Mouse (Mus musculus): Measurements from ENCODE around the gene Ptov1. TPM values are rescaled to one million over a fixed set of nuclear protein-coding genes. Genes with fewer than 3 reads are reported as not detected.

Ptov1 gene
- polyA plus RNA-seq, 1 experiment from 2014 or later, result 218 TPM

- H3K27me3 ChIP-seq (ENCODE audit: control insufficient read depth, insufficient read depth, low read length), result no peaks in the 10 kb centered on the region
- H3K27ac ChIP-seq (ENCODE audit: low read depth, low read length), result peak overlapping the region; percentile 70
- H3K4me1 ChIP-seq (ENCODE audit: control insufficient read depth, insufficient read depth, low read length), result peaks cover 20% of the 10 kb centered on the region
- 29% methylated on average over 8 of the region's 8 CpGs for WGBS (ENCODE audit: insufficient replicate concordance)
- no peaks in the 10 kb centered on the region for H3K9me3 ChIP-seq (replicated peaks; ENCODE audit: control insufficient read depth, low read length)
- no peak overlapping the region for H3K9ac ChIP-seq (ENCODE audit: low read depth, low read length)
- peak overlapping the region; percentile 14; the same call in 1 of the 2 replicates for H3K4me3 ChIP-seq (ENCODE audit: low read depth, low read length)
- H3K4me2 ChIP-seq, result peak overlapping the region; percentile 45
- ATAC-seq (replicated peaks; ENCODE audit: insufficient number of reproducible peaks, low FRiP score, low TSS enrichment), result no peak
- no peaks in the 10 kb centered on the region for H3K36me3 ChIP-seq (ENCODE audit: control insufficient read depth, insufficient read depth, low read length)
Observed at GRCm38 (mm10) chr7:44893197-44893596, 23.6 kb upstream of the Ptov1 start.

- peak within 1 kb of the TSS; percentile 90 for H3K27ac ChIP-seq (ENCODE audit: low read depth, low read length)
- H3K36me3 ChIP-seq (ENCODE audit: control insufficient read depth, insufficient read depth, low read length), result no peaks in the 10 kb centered on the region
- H3K4me1 ChIP-seq (ENCODE audit: control insufficient read depth, insufficient read depth, low read length), result peaks cover 20% of the 10 kb centered on the region
- peak within 1 kb of the TSS; percentile 81 for H3K4me3 ChIP-seq (ENCODE audit: low read depth, low read length)
- H3K4me2 ChIP-seq, result peak within 1 kb of the TSS; percentile 85
- H3K27me3 ChIP-seq (ENCODE audit: control insufficient read depth, insufficient read depth, low read length), result no peaks in the 10 kb centered on the region
- WGBS (ENCODE audit: insufficient replicate concordance), result under 1% methylated on average over 56 of the region's 56 CpGs
- H3K9me3 ChIP-seq (replicated peaks; ENCODE audit: control insufficient read depth, low read length), result no peaks in the 10 kb centered on the region
- ATAC-seq (replicated peaks; ENCODE audit: insufficient number of reproducible peaks, low FRiP score, low TSS enrichment), result peak; percentile 69
- peak within 1 kb of the TSS; percentile 91 for H3K9ac ChIP-seq (ENCODE audit: low read depth, low read length)
Observed at GRCm38 (mm10) chr7:44892276-44892921, 22.8 kb upstream of the Ptov1 start, which contains the start of gene Med25. Gene Med25, minus strand, starts transcription at chr7:44892712.

GRCm38 (mm10) chr7:44891611-44892010, 22.0 kb upstream of the Ptov1 start:
- 27% methylated on average over 6 of the region's 6 CpGs for WGBS (ENCODE audit: insufficient replicate concordance)
- H3K4me1 ChIP-seq (ENCODE audit: control insufficient read depth, insufficient read depth, low read length), result peaks cover 18% of the 10 kb centered on the region
- peak overlapping the region; percentile 90 for H3K27ac ChIP-seq (ENCODE audit: low read depth, low read length)
- peak overlapping the region; percentile 81 for H3K4me3 ChIP-seq (ENCODE audit: low read depth, low read length)
- H3K9me3 ChIP-seq (replicated peaks; ENCODE audit: control insufficient read depth, low read length), result no peaks in the 10 kb centered on the region
- no peaks in the 10 kb centered on the region for H3K27me3 ChIP-seq (ENCODE audit: control insufficient read depth, insufficient read depth, low read length)
- peak overlapping the region; percentile 85 for H3K4me2 ChIP-seq
- no peaks in the 10 kb centered on the region for H3K36me3 ChIP-seq (ENCODE audit: control insufficient read depth, insufficient read depth, low read length)
- H3K9ac ChIP-seq (ENCODE audit: low read depth, low read length), result peak overlapping the region; percentile 91
- no peak for ATAC-seq (replicated peaks; ENCODE audit: insufficient number of reproducible peaks, low FRiP score, low TSS enrichment)

GRCm38 (mm10) chr7:44890737-44891136, 21.1 kb upstream of the Ptov1 start:
- H3K36me3 ChIP-seq (ENCODE audit: control insufficient read depth, insufficient read depth, low read length), result no peaks in the 10 kb centered on the region
- H3K4me2 ChIP-seq, result peak overlapping the region; percentile 85
- no peaks in the 10 kb centered on the region for H3K9me3 ChIP-seq (replicated peaks; ENCODE audit: control insufficient read depth, low read length)
- no peak overlapping the region for H3K27ac ChIP-seq (ENCODE audit: low read depth, low read length)
- H3K27me3 ChIP-seq (ENCODE audit: control insufficient read depth, insufficient read depth, low read length), result no peaks in the 10 kb centered on the region
- peaks cover 15% of the 10 kb centered on the region for H3K4me1 ChIP-seq (ENCODE audit: control insufficient read depth, insufficient read depth, low read length)
- peak overlapping the region; percentile 2; the same call in 1 of the 2 replicates for H3K9ac ChIP-seq (ENCODE audit: low read depth, low read length)
- ATAC-seq (replicated peaks; ENCODE audit: insufficient number of reproducible peaks, low FRiP score, low TSS enrichment), result no peak
- peak overlapping the region; percentile 4; the same call in 1 of the 2 replicates for H3K4me3 ChIP-seq (ENCODE audit: low read depth, low read length)
- WGBS (ENCODE audit: insufficient replicate concordance), result 90% methylated on average over 4 of the region's 4 CpGs

- no peaks in the 10 kb centered on the region for H3K9me3 ChIP-seq (replicated peaks; ENCODE audit: control insufficient read depth, low read length)
- H3K27ac ChIP-seq (ENCODE audit: low read depth, low read length), result no peak overlapping the region
- H3K9ac ChIP-seq (ENCODE audit: low read depth, low read length), result no peak overlapping the region
- H3K4me2 ChIP-seq, result no peak overlapping the region; the same call in 1 of the 2 replicates
- H3K4me1 ChIP-seq (ENCODE audit: control insufficient read depth, insufficient read depth, low read length), result peaks cover 15% of the 10 kb centered on the region
- no peaks in the 10 kb centered on the region for H3K36me3 ChIP-seq (ENCODE audit: control insufficient read depth, insufficient read depth, low read length)
- H3K27me3 ChIP-seq (ENCODE audit: control insufficient read depth, insufficient read depth, low read length), result no peaks in the 10 kb centered on the region
- H3K4me3 ChIP-seq (ENCODE audit: low read depth, low read length), result no peak overlapping the region
- whole genome bisulfite sequencing (ENCODE audit: insufficient replicate concordance), result 79% methylated on average over 7 of the region's 7 CpGs
- no peak for ATAC-seq (replicated peaks; ENCODE audit: insufficient number of reproducible peaks, low FRiP score, low TSS enrichment)
Observed at GRCm38 (mm10) chr7:44890180-44890579, 20.6 kb upstream of the Ptov1 start.

GRCm38 (mm10) chr7:44888256-44889105, 18.9 kb upstream of the Ptov1 start:
- Histone ChIP-seq H3K27ac (ENCODE audit: low read depth, low read length) (no peak overlapping the region), H3K27me3 (ENCODE audit: control insufficient read depth, insufficient read depth, low read length) (no peaks in the 10 kb centered on the region), H3K36me3 (ENCODE audit: control insufficient read depth, insufficient read depth, low read length) (peaks cover 8% of the 10 kb centered on the region; the same call in 1 of the 2 replicates), H3K4me1 (ENCODE audit: control insufficient read depth, insufficient read depth, low read length) (peaks cover 15% of the 10 kb centered on the region), H3K9ac (ENCODE audit: low read depth, low read length) (no peak overlapping the region), H3K4me3 (ENCODE audit: low read depth, low read length) (no peak overlapping the region), H3K9me3 (replicated peaks; ENCODE audit: control insufficient read depth, low read length) (no peaks in the 10 kb centered on the region), H3K4me2 (no peak overlapping the region)
- ATAC-seq (replicated peaks; ENCODE audit: insufficient number of reproducible peaks, low FRiP score, low TSS enrichment), result no peak
- 82% methylated on average over 13 of the region's 13 CpGs for whole genome bisulfite sequencing (ENCODE audit: insufficient replicate concordance)

GRCm38 (mm10) chr7:44886964-44887363, 17.4 kb upstream of the Ptov1 start:
- Histone ChIP-seq H3K4me2 (no peak overlapping the region), H3K4me1 (ENCODE audit: control insufficient read depth, insufficient read depth, low read length) (peaks cover 15% of the 10 kb centered on the region), H3K9ac (ENCODE audit: low read depth, low read length) (no peak overlapping the region; the same call in 1 of the 2 replicates), H3K9me3 (replicated peaks; ENCODE audit: control insufficient read depth, low read length) (no peaks in the 10 kb centered on the region), H3K27me3 (ENCODE audit: control insufficient read depth, insufficient read depth, low read length) (no peaks in the 10 kb centered on the region), H3K4me3 (ENCODE audit: low read depth, low read length) (no peak overlapping the region), H3K36me3 (ENCODE audit: control insufficient read depth, insufficient read depth, low read length) (peaks cover 19% of the 10 kb centered on the region), H3K27ac (ENCODE audit: low read depth, low read length) (no peak overlapping the region)
- WGBS (ENCODE audit: insufficient replicate concordance), result 85% methylated on average over 7 of the region's 7 CpGs
- ATAC-seq (replicated peaks; ENCODE audit: insufficient number of reproducible peaks, low FRiP score, low TSS enrichment), result no peak

- 98% methylated on average over 5 of the region's 5 CpGs for WGBS (ENCODE audit: insufficient replicate concordance)
- Histone ChIP-seq H3K4me3 (ENCODE audit: low read depth, low read length) (no peak overlapping the region), H3K4me2 (no peak overlapping the region), H3K36me3 (ENCODE audit: control insufficient read depth, insufficient read depth, low read length) (peaks cover 41% of the 10 kb centered on the region), H3K9ac (ENCODE audit: low read depth, low read length) (no peak overlapping the region), H3K9me3 (replicated peaks; ENCODE audit: control insufficient read depth, low read length) (no peaks in the 10 kb centered on the region), H3K27ac (ENCODE audit: low read depth, low read length) (no peak overlapping the region), H3K27me3 (ENCODE audit: control insufficient read depth, insufficient read depth, low read length) (no peaks in the 10 kb centered on the region), H3K4me1 (ENCODE audit: control insufficient read depth, insufficient read depth, low read length) (peaks cover 6% of the 10 kb centered on the region; the same call in 1 of the 2 replicates)
- ATAC-seq (replicated peaks; ENCODE audit: insufficient number of reproducible peaks, low FRiP score, low TSS enrichment), result no peak
Observed at GRCm38 (mm10) chr7:44884637-44885036, 15.0 kb upstream of the Ptov1 start.

Data from heart, embryonic 11.5 days (tissue).